Mouse (Mus musculus): Measurements from ENCODE around the gene Spata25. TPM values are rescaled to one million over a fixed set of nuclear protein-coding genes. Genes with fewer than 3 reads are reported as not detected.
"Not testable (repeated sequence)": the region's sequence is repeated elsewhere in the genome, so short reads cannot be mapped to it uniquely, and the experiment has no call there.

Gene Spata25
- polyA plus RNA-seq, 1 experiment from 2014 or later, result not detected

DNA sequence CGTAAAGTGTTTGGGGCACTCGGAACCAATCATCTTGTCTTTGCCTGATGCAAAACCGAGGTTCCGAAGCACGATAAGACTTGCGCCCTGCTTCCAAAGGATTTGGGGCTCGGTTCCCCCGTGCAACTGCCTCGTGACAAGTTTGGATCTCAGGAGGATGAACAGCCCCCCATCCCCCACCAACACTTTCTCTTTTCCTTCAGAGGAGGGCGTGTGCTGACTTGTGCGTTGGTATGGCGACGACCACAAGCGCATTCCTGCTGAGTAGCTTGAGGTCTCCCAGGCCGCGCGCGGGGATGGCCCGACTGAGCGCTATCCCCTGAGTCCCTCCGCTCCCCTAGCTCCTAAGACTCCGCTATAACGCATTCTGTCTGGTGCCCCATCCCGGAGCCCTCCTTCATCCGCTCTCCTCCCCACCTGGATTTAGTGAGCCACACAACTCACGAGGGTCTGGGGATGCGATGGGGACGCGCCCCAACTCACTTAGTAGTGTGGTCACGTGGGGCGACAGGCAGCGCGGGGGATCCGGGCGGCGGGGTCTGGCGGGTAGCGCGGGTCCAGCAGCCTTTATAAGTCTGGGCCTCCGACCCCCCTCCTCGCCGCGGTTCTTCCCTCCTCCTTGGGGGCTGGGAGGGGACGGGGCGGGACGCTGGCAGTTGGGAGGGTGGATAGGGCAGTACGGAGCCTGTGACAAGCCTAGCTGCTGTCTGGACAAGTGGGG is 28.9 kb upstream of the Spata25 start, which contains the start of gene Pltp:
Pltp (minus strand) TSS at position 611 of the 721 bp plus-strand sequence.
- Histone ChIP-seq H3K9me3 (ENCODE audit: control insufficient read depth, low read length) (no peaks in the 10 kb centered on the region), H3K9ac (ENCODE audit: low read length) (peak within 1 kb of the TSS; percentile 48), H3K4me2 (ENCODE audit: low read length) (peak within 1 kb of the TSS; percentile 96), H3K36me3 (ENCODE audit: control insufficient read depth, insufficient read depth, low read length) (no peaks in the 10 kb centered on the region), H3K4me3 (ENCODE audit: low read depth, low read length) (peak within 1 kb of the TSS; percentile 58), H3K4me1 (replicated peaks; ENCODE audit: control insufficient read depth, insufficient read depth, low read length) (peaks cover 27% of the 10 kb centered on the region; the same call in 1 of the 2 replicates), H3K27me3 (replicated peaks; ENCODE audit: control insufficient read depth, insufficient read depth, low read length) (peaks cover 33% of the 10 kb centered on the region), H3K27ac (ENCODE audit: low read depth) (no peak within 1 kb of the TSS; the same call in 1 of the 2 replicates)
- DNase-seq (ENCODE audit: low spot score), result peak; percentile 77
- peak; percentile 70 for ATAC-seq (replicated peaks; ENCODE audit: low FRiP score, low TSS enrichment, low read depth)
- under 1% methylated on average over 47 of the region's 47 CpGs for WGBS

DNA sequence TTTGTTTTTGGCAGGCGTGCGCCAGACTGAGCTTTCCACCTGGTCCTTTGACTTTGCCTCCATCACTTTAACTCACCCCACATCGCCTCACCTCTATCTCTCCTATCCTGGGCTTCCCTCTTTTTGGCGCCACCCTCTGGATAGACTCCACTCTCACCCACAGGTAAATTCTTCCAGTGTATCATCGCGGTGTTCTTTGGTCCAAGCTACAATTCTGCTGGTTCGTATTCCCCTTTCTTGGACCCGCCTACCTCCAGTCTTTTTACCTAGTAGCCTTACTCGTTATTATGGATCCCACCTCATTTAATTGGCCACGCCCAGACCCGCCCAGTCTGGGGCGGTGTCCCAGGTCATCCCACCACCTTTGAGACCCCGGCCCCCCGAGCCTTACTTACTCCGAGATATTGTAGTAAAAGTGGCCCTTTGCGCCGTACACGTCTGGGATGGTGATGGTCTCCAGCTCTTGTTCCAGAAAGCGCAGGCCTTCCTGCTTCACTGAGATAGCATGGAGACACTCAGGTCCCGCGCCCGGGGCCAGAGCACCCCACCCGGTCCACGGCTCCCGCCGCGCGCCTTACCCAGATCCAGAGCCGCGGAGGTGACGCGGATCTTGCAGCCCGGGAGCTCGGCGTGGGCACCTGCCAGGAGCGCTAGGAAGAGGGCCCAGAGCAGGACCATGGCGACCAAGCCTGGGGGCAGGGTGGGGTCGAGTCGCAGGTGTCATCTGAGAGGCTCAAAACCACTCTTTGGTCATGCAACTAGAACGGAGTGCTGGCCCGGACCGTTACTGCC is 28.2 kb upstream of the Spata25 start:
- Histone ChIP-seq H3K9ac (ENCODE audit: low read length) (peak overlapping the region; percentile 12; the same call in 1 of the 2 replicates), H3K36me3 (ENCODE audit: control insufficient read depth, insufficient read depth, low read length) (no peaks in the 10 kb centered on the region), H3K27ac (ENCODE audit: low read depth) (no peak overlapping the region), H3K4me2 (ENCODE audit: low read length) (peak overlapping the region; percentile 96), H3K9me3 (ENCODE audit: control insufficient read depth, low read length) (no peaks in the 10 kb centered on the region), H3K4me1 (replicated peaks; ENCODE audit: control insufficient read depth, insufficient read depth, low read length) (peaks cover 20% of the 10 kb centered on the region; the same call in 1 of the 2 replicates), H3K4me3 (ENCODE audit: low read depth, low read length) (peak overlapping the region; percentile 58), H3K27me3 (replicated peaks; ENCODE audit: control insufficient read depth, insufficient read depth, low read length) (peaks cover 33% of the 10 kb centered on the region)
- 2% methylated on average over 42 of the region's 42 CpGs for WGBS
- peak; percentile 29; the same call in 1 of the 2 replicates for ATAC-seq (replicated peaks; ENCODE audit: low FRiP score, low TSS enrichment, low read depth)
- no peak for DNase-seq (ENCODE audit: low spot score)

GRCm38 (mm10) chr2:164855572-164855971 is 27.2 kb upstream of the Spata25 start:
- ATAC-seq (replicated peaks; ENCODE audit: low FRiP score, low TSS enrichment, low read depth); H3K9me3 ChIP-seq (ENCODE audit: control insufficient read depth, low read length); H3K4me3 ChIP-seq (ENCODE audit: low read depth, low read length); DNase-seq (ENCODE audit: low spot score); H3K27ac ChIP-seq (ENCODE audit: low read depth); H3K9ac ChIP-seq (ENCODE audit: low read length); H3K36me3 ChIP-seq (ENCODE audit: control insufficient read depth, insufficient read depth, low read length); H3K4me2 ChIP-seq (ENCODE audit: low read length): not testable (repeated sequence)
- Histone ChIP-seq H3K4me1 (replicated peaks; ENCODE audit: control insufficient read depth, insufficient read depth, low read length) (peaks cover 19% of the 10 kb centered on the region; the same call in 1 of the 2 replicates), H3K27me3 (replicated peaks; ENCODE audit: control insufficient read depth, insufficient read depth, low read length) (peaks cover 33% of the 10 kb centered on the region)
- WGBS, result 85% methylated on average over 5 of the region's 5 CpGs

DNA sequence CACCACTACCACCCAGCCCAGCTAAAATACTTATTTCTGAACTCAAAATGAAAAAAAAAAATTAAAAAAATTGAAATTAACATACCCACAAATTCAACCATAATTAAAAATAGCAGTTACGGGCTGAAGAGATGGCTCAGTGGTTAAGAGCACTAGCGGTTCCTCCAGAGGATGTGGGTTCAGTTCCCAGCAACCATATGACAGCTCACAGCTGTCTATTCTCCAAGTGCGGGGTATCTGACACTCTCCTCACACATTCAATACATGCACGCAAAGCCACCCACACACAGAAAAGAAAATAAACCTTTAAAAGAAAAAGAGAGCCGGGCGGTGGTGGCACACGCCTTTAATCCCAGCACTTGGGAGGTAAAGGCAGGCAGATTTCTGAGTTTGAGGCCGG is 21.7 kb upstream of the Spata25 start:
- H3K36me3 ChIP-seq (ENCODE audit: control insufficient read depth, insufficient read depth, low read length), result no peaks in the 10 kb centered on the region
- H3K27me3 ChIP-seq (replicated peaks; ENCODE audit: control insufficient read depth, insufficient read depth, low read length), result no peaks in the 10 kb centered on the region; the same call in 1 of the 2 replicates
- H3K4me2 ChIP-seq (ENCODE audit: low read length), result no peak overlapping the region
- H3K4me3 ChIP-seq (ENCODE audit: low read depth, low read length), result no peak overlapping the region
- ATAC-seq (replicated peaks; ENCODE audit: low FRiP score, low TSS enrichment, low read depth) (no peak), DNase-seq (ENCODE audit: low spot score) (no peak)
- no peaks in the 10 kb centered on the region for H3K4me1 ChIP-seq (replicated peaks; ENCODE audit: control insufficient read depth, insufficient read depth, low read length)
- H3K9ac ChIP-seq (ENCODE audit: low read length), result no peak overlapping the region
- no peak overlapping the region for H3K27ac ChIP-seq (ENCODE audit: low read depth)
- H3K9me3 ChIP-seq (ENCODE audit: control insufficient read depth, low read length), result no peaks in the 10 kb centered on the region
- 77% methylated on average over 8 of the region's 8 CpGs for WGBS

- H3K27ac ChIP-seq (ENCODE audit: low read depth), result no peak overlapping the region
- H3K27me3 ChIP-seq (replicated peaks; ENCODE audit: control insufficient read depth, insufficient read depth, low read length), result no peaks in the 10 kb centered on the region
- no peak overlapping the region for H3K4me2 ChIP-seq (ENCODE audit: low read length)
- 55% methylated on average over 3 of the region's 3 CpGs for WGBS
- H3K4me1 ChIP-seq (replicated peaks; ENCODE audit: control insufficient read depth, insufficient read depth, low read length), result no peaks in the 10 kb centered on the region
- DNase-seq (ENCODE audit: low spot score), result no peak
- no peak overlapping the region for H3K9ac ChIP-seq (ENCODE audit: low read length)
- no peaks in the 10 kb centered on the region for H3K36me3 ChIP-seq (ENCODE audit: control insufficient read depth, insufficient read depth, low read length)
- no peak for ATAC-seq (replicated peaks; ENCODE audit: low FRiP score, low TSS enrichment, low read depth)
- H3K9me3 ChIP-seq (ENCODE audit: control insufficient read depth, low read length), result no peaks in the 10 kb centered on the region
- no peak overlapping the region for H3K4me3 ChIP-seq (ENCODE audit: low read depth, low read length)
Measured at GRCm38 (mm10) chr2:164845782-164846181, 17.4 kb upstream of the Spata25 start.

DNA sequence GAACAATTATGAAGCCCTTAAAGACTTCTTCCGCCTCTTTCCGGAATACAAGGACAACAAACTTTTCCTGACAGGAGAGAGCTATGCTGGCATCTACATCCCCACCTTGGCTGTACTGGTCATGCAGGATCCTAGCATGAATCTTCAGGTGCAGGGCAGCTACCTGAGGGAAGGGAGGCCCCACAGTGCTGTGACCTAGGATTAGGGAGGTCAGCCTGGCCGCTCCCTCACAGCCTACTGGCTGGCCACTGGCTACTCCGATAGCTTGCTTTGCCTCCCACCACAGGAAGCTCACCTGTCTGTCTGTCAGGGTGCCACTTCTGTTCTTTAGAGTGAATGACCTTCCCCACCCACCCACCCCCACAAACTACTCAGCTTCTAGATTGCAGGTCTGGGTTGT is 6.8 kb upstream of the Spata25 start:
- no peak for DNase-seq (ENCODE audit: low spot score)
- peaks cover 44% of the 10 kb centered on the region for H3K36me3 ChIP-seq (ENCODE audit: control insufficient read depth, insufficient read depth, low read length)
- H3K27me3 ChIP-seq (replicated peaks; ENCODE audit: control insufficient read depth, insufficient read depth, low read length), result no peaks in the 10 kb centered on the region
- H3K4me1 ChIP-seq (replicated peaks; ENCODE audit: control insufficient read depth, insufficient read depth, low read length), result peaks cover 8% of the 10 kb centered on the region
- no peak overlapping the region for H3K4me2 ChIP-seq (ENCODE audit: low read length)
- WGBS, result 96% methylated on average over 4 of the region's 4 CpGs
- H3K4me3 ChIP-seq (ENCODE audit: low read depth, low read length), result no peak overlapping the region
- H3K9ac ChIP-seq (ENCODE audit: low read length), result no peak overlapping the region
- ATAC-seq (replicated peaks; ENCODE audit: low FRiP score, low TSS enrichment, low read depth), result no peak
- no peaks in the 10 kb centered on the region for H3K9me3 ChIP-seq (ENCODE audit: control insufficient read depth, low read length)
- no peak overlapping the region for H3K27ac ChIP-seq (ENCODE audit: low read depth)

DNA sequence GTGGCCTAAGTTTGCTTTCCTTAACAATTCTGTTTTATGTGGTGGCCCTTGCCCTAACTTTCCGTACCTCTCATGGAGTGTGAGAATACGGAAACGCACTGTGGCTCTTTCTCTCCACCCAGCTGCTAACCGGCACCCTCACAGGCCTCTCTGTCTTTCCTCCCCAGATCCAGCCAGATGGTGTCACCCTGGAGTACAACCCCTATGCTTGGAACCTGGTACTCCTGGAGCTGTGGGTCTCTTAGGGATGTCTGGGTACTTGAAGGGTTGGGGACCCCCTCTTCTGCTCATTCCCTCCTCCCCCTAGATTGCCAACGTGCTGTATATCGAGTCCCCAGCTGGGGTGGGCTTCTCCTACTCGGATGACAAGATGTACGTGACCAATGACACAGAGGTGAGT is 6.2 kb upstream of the Spata25 start:
- 44% methylated on average over 8 of the region's 8 CpGs for WGBS
- Histone ChIP-seq H3K36me3 (ENCODE audit: control insufficient read depth, insufficient read depth, low read length) (peaks cover 38% of the 10 kb centered on the region), H3K9ac (ENCODE audit: low read length) (peak overlapping the region; percentile 69), H3K4me2 (ENCODE audit: low read length) (peak overlapping the region; percentile 97), H3K9me3 (ENCODE audit: control insufficient read depth, low read length) (no peaks in the 10 kb centered on the region), H3K4me3 (ENCODE audit: low read depth, low read length) (peak overlapping the region; percentile 79), H3K27ac (ENCODE audit: low read depth) (no peak overlapping the region), H3K27me3 (replicated peaks; ENCODE audit: control insufficient read depth, insufficient read depth, low read length) (no peaks in the 10 kb centered on the region), H3K4me1 (replicated peaks; ENCODE audit: control insufficient read depth, insufficient read depth, low read length) (peaks cover 8% of the 10 kb centered on the region)
- ATAC-seq (replicated peaks; ENCODE audit: low FRiP score, low TSS enrichment, low read depth), result no peak
- no peak for DNase-seq (ENCODE audit: low spot score)

DNA sequence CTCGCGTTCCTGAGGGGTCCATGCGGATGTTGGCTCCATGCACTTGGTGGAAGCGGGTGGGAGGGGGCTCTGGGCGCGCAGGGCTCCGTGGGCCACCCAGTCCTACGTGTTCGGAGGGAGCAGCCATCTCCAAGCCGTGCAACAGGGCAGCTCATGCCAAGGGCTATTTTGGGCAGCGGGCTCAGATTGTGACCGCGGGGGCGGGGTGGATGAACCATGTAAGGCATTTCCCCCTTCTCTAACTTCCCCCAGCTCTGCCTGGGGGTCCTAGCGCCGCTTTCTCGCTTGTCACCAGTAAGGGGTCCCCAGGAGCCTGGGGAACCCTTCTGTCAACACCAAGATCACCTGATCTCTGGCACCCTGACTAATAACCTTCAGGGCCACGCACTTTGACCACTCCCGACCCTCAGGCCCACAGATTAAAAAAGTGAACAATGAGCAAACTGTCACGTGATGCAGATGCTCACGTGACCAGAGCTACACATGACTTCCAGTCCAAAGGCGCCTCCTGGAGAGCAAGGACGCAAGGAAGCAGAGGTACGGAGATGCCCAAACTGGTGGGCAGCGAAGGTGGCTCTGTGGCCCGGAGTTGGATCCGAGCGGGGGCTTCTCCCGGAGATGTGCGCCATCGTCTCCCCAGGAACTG is 5.1 kb upstream of the Spata25 start, which contains the start of gene Neurl2:
Neurl2 (minus strand) TSS at position 143 of the 646 bp plus-strand sequence.
- peak within 1 kb of the TSS; percentile 79 for H3K4me3 ChIP-seq (ENCODE audit: low read depth, low read length)
- DNase-seq (ENCODE audit: low spot score) (peak; percentile 97), ATAC-seq (replicated peaks; ENCODE audit: low FRiP score, low TSS enrichment, low read depth) (peak; percentile 74)
- peak within 1 kb of the TSS; percentile 81 for H3K27ac ChIP-seq (ENCODE audit: low read depth)
- H3K36me3 ChIP-seq (ENCODE audit: control insufficient read depth, insufficient read depth, low read length), result peaks cover 27% of the 10 kb centered on the region
- peak within 1 kb of the TSS; percentile 69 for H3K9ac ChIP-seq (ENCODE audit: low read length)
- peaks cover 8% of the 10 kb centered on the region for H3K4me1 ChIP-seq (replicated peaks; ENCODE audit: control insufficient read depth, insufficient read depth, low read length)
- no peaks in the 10 kb centered on the region for H3K27me3 ChIP-seq (replicated peaks; ENCODE audit: control insufficient read depth, insufficient read depth, low read length)
- no peaks in the 10 kb centered on the region for H3K9me3 ChIP-seq (ENCODE audit: control insufficient read depth, low read length)
- peak within 1 kb of the TSS; percentile 97 for H3K4me2 ChIP-seq (ENCODE audit: low read length)
- WGBS, result under 1% methylated on average over 30 of the region's 31 CpGs

Measured in intestine, embryonic 14.5 days (tissue).